Mouse (Mus musculus) cerebellum, postnatal 14 days (tissue): Measurements from ENCODE around the gene Trub2.

Experiments
- DNase-seq, 2 experiments: peaks; one replicate each; pipeline ENCODE4 v3.0.0; 2021; ENCODE audit warnings: mixed read lengths in 2 of 2

Gene Trub2

GRCm38 (mm10) chr2:29771611-29772461, 16.5 kb downstream of the Trub2 start:
- DNase-seq, result no peak

GRCm38 (mm10) chr2:29770162-29770561, 18.1 kb downstream of the Trub2 start:
- DNase-seq, result no peak

- no peak for DNase-seq
These were observed 19.4 kb downstream of the Trub2 start for GRCm38 (mm10) chr2:29768901-29769300.

- no peak for DNase-seq
These were observed 20.2 kb downstream of the Trub2 start for GRCm38 (mm10) chr2:29767976-29768709.

- peak; percentile 81 to 87 for DNase-seq
These were observed 23.5 kb downstream of the Trub2 start for GRCm38 (mm10) chr2:29764831-29765230.

GRCm38 (mm10) chr2:29755693-29756092, 32.6 kb downstream of the Trub2 start:
- DNase-seq, result no peak

GRCm38 (mm10) chr2:29752397-29752796, 35.9 kb downstream of the Trub2 start:
- DNase-seq, result no peak

- no peak for DNase-seq
These were observed 36.8 kb downstream of the Trub2 start, which contains the start of gene Gm13420 for GRCm38 (mm10) chr2:29751497-29751896. Gene Gm13420, minus strand, starts transcription at chr2:29751685.

GRCm38 (mm10) chr2:29748499-29748898, 39.8 kb downstream of the Trub2 start:
- no peak for DNase-seq

- peak; percentile 48 to 62 for DNase-seq
These were observed 40.5 kb downstream of the Trub2 start for GRCm38 (mm10) chr2:29747852-29748251.

- DNase-seq, result peak in 1 of 2 experiments; percentile 36
These were observed 41.0 kb downstream of the Trub2 start for GRCm38 (mm10) chr2:29747188-29747782.

GRCm38 (mm10) chr2:29744256-29744655, 44.0 kb downstream of the Trub2 start:
- no peak for DNase-seq

- DNase-seq, result no peak
These were observed 47.1 kb downstream of the Trub2 start for GRCm38 (mm10) chr2:29741207-29741606.

GRCm38 (mm10) chr2:29739368-29739767, 48.9 kb downstream of the Trub2 start:
- DNase-seq, result no peak

GRCm38 (mm10) chr2:29738799-29739198, 49.5 kb downstream of the Trub2 start:
- DNase-seq, result no peak

- no peak for DNase-seq
These were observed 50.9 kb downstream of the Trub2 start for GRCm38 (mm10) chr2:29737209-29737925.

- DNase-seq, result no peak
These were observed 52.6 kb downstream of the Trub2 start for GRCm38 (mm10) chr2:29735708-29736107.

- no peak for DNase-seq
These were observed 55.0 kb downstream of the Trub2 start for GRCm38 (mm10) chr2:29733348-29733747.

GRCm38 (mm10) chr2:29732559-29732958, 55.7 kb downstream of the Trub2 start:
- DNase-seq, result no peak

- peak; percentile 60 to 65 for DNase-seq
These were observed 56.8 kb downstream of the Trub2 start for GRCm38 (mm10) chr2:29731545-29731944.

- no peak for DNase-seq
These were observed 58.8 kb downstream of the Trub2 start for GRCm38 (mm10) chr2:29729500-29729899.

GRCm38 (mm10) chr2:29724664-29725365, 63.5 kb downstream of the Trub2 start:
- DNase-seq, result no peak
